Mouse (Mus musculus) kidney, embryonic 14.5 days (tissue): ENCODE measurements at regions not wholly inside any gene's neighbourhood (a gene's known extent, or its start where the extent isn't known, plus 50 kb on each side); places are given as distances from the start of the nearest gene placed in this dataset.
A peak's percentile ranks its signal among the peaks of the same experiment; 100 is the strongest.

Experiments
- ATAC-seq: fragments of 200-750 bp; cut with Nextera tagmentation; 2 replicates; pipeline ENCODE4 v1.8.0; 2017; ENCODE audit warnings: moderate number of reproducible peaks, mild to moderate bottlenecking, moderate TSS enrichment, moderate library complexity; ENCODE audit not compliant: low FRiP score, low TSS enrichment
- H3K27ac ChIP-seq: fragments of 300-500 bp; sonication (generic); 2 replicates; pipeline ENCODE4 v1.5.1; 2014; ENCODE audit warnings: low read depth, mild to moderate bottlenecking, low read length, moderate library complexity, mixed read lengths
- H3K27me3 ChIP-seq: fragments of 300-500 bp; sonication (generic); 2 replicates; pipeline ENCODE4 v1.6.1; 2014; ENCODE audit warnings: mild to moderate bottlenecking, low read length; ENCODE audit not compliant: control insufficient read depth, insufficient read depth
- H3K36me3 ChIP-seq: fragments of 300-500 bp; sonication (generic); 2 replicates; pipeline ENCODE4 v1.6.1; 2014; ENCODE audit warnings: low read length, mixed read lengths; ENCODE audit not compliant: control insufficient read depth, insufficient read depth
- H3K4me1 ChIP-seq: fragments of 300-500 bp; sonication (generic); 2 replicates; pipeline ENCODE4 v1.6.1; 2014; ENCODE audit warnings: low read length, mixed read lengths; ENCODE audit not compliant: control insufficient read depth, insufficient read depth
- H3K4me2 ChIP-seq: fragments of 300-500 bp; sonication (generic); replicated peaks from 2 replicates; pipeline ENCODE4 v1.6.1; 2014; ENCODE audit warnings: low read depth, mild to moderate bottlenecking, low read length
- H3K4me3 ChIP-seq: fragments of 300-500 bp; sonication (generic); 2 replicates; pipeline ENCODE4 v1.5.1; 2014; ENCODE audit warnings: mild to moderate bottlenecking, low read length
- H3K9ac ChIP-seq: fragments of 300-500 bp; sonication (generic); 2 replicates; pipeline ENCODE4 v1.6.1; 2014; ENCODE audit warnings: low read depth, mild to moderate bottlenecking, low read length, moderate library complexity
- H3K9me3 ChIP-seq: fragments of 300-500 bp; sonication (generic); 2 replicates; pipeline ENCODE4 v1.6.1; 2016; ENCODE audit warnings: low read length; ENCODE audit not compliant: control insufficient read depth
- WGBS: fragments of 180-500 bp; shearing (Covaris S2); extraction: QIAGEN DNeasy Blood & Tissue Kit; methylation state at CpG from one replicate; pipeline ENCODE4 v1.1.7; 2014; 5-methylcytosine and 5-hydroxymethylcytosine counted together

DNA sequence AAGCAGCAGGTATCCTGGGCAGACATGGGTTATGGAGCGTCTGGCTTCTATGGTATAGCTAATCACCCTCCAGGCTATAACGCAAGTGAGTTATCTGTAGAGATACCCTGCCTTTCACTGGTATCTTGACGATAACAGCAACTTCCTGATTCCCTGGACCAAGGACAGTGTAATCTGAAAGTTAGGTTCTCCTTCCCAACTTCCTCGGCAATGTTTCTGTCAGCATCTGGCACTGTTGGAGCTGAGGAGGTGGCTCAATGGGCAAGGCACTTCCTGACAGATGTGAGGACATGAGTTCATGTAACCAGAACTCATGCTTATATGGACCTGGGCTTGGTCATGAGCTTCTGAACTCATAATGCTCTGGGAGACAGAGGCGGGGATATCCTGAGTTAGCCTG, 620.9 kb upstream of the Adam5 start:
- Histone ChIP-seq H3K27me3 (peaks cover 2% of the 10 kb centered on the region; the same call in 1 of the 2 replicates), H3K36me3 (no peaks in the 10 kb centered on the region), H3K27ac (no peak overlapping the region), H3K4me1 (peaks cover 20% of the 10 kb centered on the region), H3K9ac (no peak overlapping the region), H3K4me3 (no peak overlapping the region), H3K4me2 (no peak overlapping the region), H3K9me3 (no peaks in the 10 kb centered on the region)
- no peak for ATAC-seq
- WGBS, result 79% methylated on average over 5 of the region's 5 CpGs

GRCm38 (mm10) chr8:25443552-25443951, 619.4 kb upstream of the Adam5 start:
- H3K4me2 ChIP-seq, result no peak overlapping the region
- H3K27me3 ChIP-seq, result peaks cover 2% of the 10 kb centered on the region; the same call in 1 of the 2 replicates
- no peaks in the 10 kb centered on the region for H3K36me3 ChIP-seq
- H3K9me3 ChIP-seq, result no peaks in the 10 kb centered on the region
- no peak overlapping the region for H3K27ac ChIP-seq
- 74% methylated on average over 5 of the region's 5 CpGs for WGBS
- H3K4me1 ChIP-seq, result peaks cover 26% of the 10 kb centered on the region
- H3K4me3 ChIP-seq, result no peak overlapping the region
- no peak for ATAC-seq
- H3K9ac ChIP-seq, result no peak overlapping the region

GRCm38 (mm10) chr8:25441057-25441441, 616.9 kb upstream of the Adam5 start:
- Histone ChIP-seq H3K27me3 (peaks cover 2% of the 10 kb centered on the region; the same call in 1 of the 2 replicates), H3K4me2 (peak overlapping the region; percentile 39), H3K27ac (0 out of 2 replicates have a peak overlapping the region, but pooled peaks have one; percentile 73), H3K9ac (peak overlapping the region; percentile 47; the same call in 1 of the 2 replicates), H3K36me3 (no peaks in the 10 kb centered on the region), H3K9me3 (no peaks in the 10 kb centered on the region), H3K4me1 (peaks cover 30% of the 10 kb centered on the region), H3K4me3 (peak overlapping the region; percentile 16; the same call in 1 of the 2 replicates)
- no peak for ATAC-seq
- 10% methylated on average over 6 of the region's 6 CpGs for WGBS

- H3K27me3 ChIP-seq, result peaks cover 2% of the 10 kb centered on the region; the same call in 1 of the 2 replicates
- 6% methylated on average over 12 of the region's 13 CpGs for WGBS
- peak overlapping the region; percentile 73 for H3K27ac ChIP-seq
- peak overlapping the region; percentile 16 for H3K4me3 ChIP-seq
- H3K9me3 ChIP-seq, result no peaks in the 10 kb centered on the region
- no peaks in the 10 kb centered on the region for H3K36me3 ChIP-seq
- H3K9ac ChIP-seq, result peak overlapping the region; percentile 47
- H3K4me2 ChIP-seq, result peak overlapping the region; percentile 39
- ATAC-seq, result peak; percentile 81
- peaks cover 30% of the 10 kb centered on the region for H3K4me1 ChIP-seq
Observed at GRCm38 (mm10) chr8:25440391-25441056, 616.4 kb upstream of the Adam5 start.

DNA sequence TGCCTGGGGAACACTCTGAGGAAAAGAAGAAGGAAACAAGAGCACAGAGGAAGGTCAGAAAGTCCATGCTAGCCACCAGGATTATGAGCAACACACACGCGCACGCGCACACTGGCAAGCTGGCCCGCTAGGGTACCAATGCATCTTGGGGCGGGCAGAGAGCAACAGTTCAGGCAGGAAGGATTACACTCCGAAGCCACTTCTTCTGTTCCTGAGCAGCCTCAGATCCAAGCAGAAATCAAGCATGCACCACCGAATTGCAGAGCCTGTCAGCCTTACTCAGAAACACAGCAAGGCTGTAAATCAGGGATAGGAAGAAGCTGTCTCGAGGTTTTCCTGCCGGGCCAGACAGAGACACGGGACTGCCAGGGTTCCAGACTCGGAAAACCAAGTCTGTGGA, 615.8 kb upstream of the Adam5 start:
- H3K9ac ChIP-seq, result peak overlapping the region; percentile 47; the same call in 1 of the 2 replicates
- H3K9me3 ChIP-seq, result no peaks in the 10 kb centered on the region
- no peak overlapping the region for H3K4me3 ChIP-seq
- H3K4me1 ChIP-seq, result peaks cover 30% of the 10 kb centered on the region
- peak; percentile 47 for ATAC-seq
- WGBS, result 37% methylated on average over 12 of the region's 12 CpGs
- no peaks in the 10 kb centered on the region for H3K36me3 ChIP-seq
- H3K27ac ChIP-seq, result peak overlapping the region; percentile 73; the same call in 1 of the 2 replicates
- H3K27me3 ChIP-seq, result peaks cover 2% of the 10 kb centered on the region; the same call in 1 of the 2 replicates
- peak overlapping the region; percentile 39 for H3K4me2 ChIP-seq

DNA sequence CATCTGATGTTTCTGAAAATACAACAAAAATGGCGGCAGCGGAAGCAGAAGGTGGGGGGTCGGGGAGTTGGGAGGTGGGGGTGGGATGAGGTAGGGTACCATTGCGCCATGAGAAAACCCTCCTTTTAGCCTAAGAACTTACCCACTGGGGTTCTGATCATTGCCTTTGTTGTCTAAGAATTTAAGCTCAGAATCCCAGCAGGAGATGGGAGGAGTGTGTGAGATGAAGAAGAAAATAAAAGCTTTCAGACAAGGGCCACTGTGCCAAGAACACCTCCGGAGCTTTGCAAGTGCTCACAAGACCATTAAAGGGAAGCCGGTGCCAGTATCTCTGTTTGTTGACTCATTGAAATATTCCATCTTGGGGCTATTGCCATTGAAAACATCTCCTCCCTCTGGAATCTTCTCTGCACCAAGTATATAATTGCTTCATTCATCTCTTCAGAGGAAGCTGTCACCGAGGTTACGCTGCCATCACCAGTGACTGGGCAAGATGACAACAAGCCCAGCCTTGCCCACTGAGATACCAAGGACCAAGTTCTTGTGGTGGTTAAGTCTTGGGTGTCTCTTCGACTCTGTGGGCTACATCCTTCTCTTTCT, 614.0 kb upstream of the Adam5 start:
- Histone ChIP-seq H3K27me3 (peaks cover 2% of the 10 kb centered on the region; the same call in 1 of the 2 replicates), H3K9ac (no peak overlapping the region), H3K4me3 (no peak overlapping the region), H3K4me2 (no peak overlapping the region), H3K36me3 (no peaks in the 10 kb centered on the region), H3K9me3 (no peaks in the 10 kb centered on the region), H3K4me1 (peaks cover 28% of the 10 kb centered on the region), H3K27ac (no peak overlapping the region)
- 89% methylated on average over 9 of the region's 9 CpGs for WGBS
- ATAC-seq, result no peak

DNA sequence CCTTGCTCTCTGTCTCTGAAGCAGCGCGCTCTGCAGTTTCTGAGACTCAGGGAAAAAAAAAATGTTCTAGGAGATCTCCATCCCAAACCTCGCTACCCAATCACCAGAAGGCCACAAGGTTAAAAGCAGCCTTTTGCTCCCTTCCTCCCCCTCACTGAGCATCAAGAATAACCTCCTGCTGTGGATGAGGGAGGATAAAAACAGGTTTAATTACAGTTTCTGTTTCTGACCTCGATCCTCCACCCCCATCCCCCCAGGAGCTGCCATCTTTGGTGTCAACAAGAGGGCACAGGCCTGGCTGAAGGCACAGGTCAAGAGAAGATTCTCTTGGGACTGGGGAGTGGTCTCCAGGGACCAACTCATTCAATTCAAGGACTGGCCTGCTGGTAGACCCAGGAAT, 613.0 kb upstream of the Adam5 start:
- Histone ChIP-seq H3K9ac (no peak overlapping the region), H3K9me3 (no peaks in the 10 kb centered on the region), H3K4me3 (no peak overlapping the region), H3K27me3 (no peaks in the 10 kb centered on the region), H3K27ac (no peak overlapping the region), H3K4me1 (peaks cover 28% of the 10 kb centered on the region), H3K4me2 (no peak overlapping the region), H3K36me3 (no peaks in the 10 kb centered on the region)
- 22% methylated on average over 4 of the region's 4 CpGs for WGBS
- ATAC-seq, result no peak

- H3K36me3 ChIP-seq, result no peaks in the 10 kb centered on the region
- 39% methylated on average over 5 of the region's 5 CpGs for WGBS
- H3K4me1 ChIP-seq, result peaks cover 31% of the 10 kb centered on the region
- H3K27ac ChIP-seq, result peak overlapping the region; percentile 81; the same call in 1 of the 2 replicates
- peaks cover 6% of the 10 kb centered on the region; the same call in 1 of the 2 replicates for H3K9me3 ChIP-seq
- H3K9ac ChIP-seq, result no peak overlapping the region
- no peak overlapping the region for H3K4me2 ChIP-seq
- no peak overlapping the region for H3K4me3 ChIP-seq
- H3K27me3 ChIP-seq, result no peaks in the 10 kb centered on the region
- no peak for ATAC-seq
Observed at GRCm38 (mm10) chr8:25430552-25430951, 606.4 kb upstream of the Adam5 start.
